Mouse (Mus musculus) MEL (cell line): Measurements from ENCODE around the gene Gm49342. TPM values are rescaled to one million over a fixed set of nuclear protein-coding genes. Genes with fewer than 3 reads are reported as not detected.

ENCODE experiments used
- DNase-seq: peaks from one replicate; pipeline ENCODE4 v3.0.0; 2011; ENCODE audit warnings: low read depth, low spot score
- H3K27ac ChIP-seq: 2 replicates; pipeline ENCODE4 v1.5.1; 2012; ENCODE audit warnings: low read depth, mild to moderate bottlenecking, control low read depth, low read length, moderate library complexity; ENCODE audit not compliant: control insufficient read depth
- H3K27me3 ChIP-seq, 2 experiments: fragments of 150-350 bp in 1 of 2; sonication (generic) in 1 of 2; 2 replicates each; pipeline ENCODE4 v1.6.1; 2012; ENCODE audit warnings: low read length in 2 of 2, mild to moderate bottlenecking in 2 of 2, improper control_type of control experiment in 1 of 2, moderate library complexity in 1 of 2; ENCODE audit not compliant: insufficient read depth in 2 of 2, control insufficient read depth in 1 of 2
- H3K36me3 ChIP-seq, 2 experiments: 2 replicates each; pipeline ENCODE4 v1.6.1; 2012 to 2014; ENCODE audit warnings: low read length in 2 of 2, improper control_type of control experiment in 1 of 2, inconsistent platforms in 1 of 2, mild to moderate bottlenecking in 1 of 2; ENCODE audit not compliant: insufficient read depth in 2 of 2, control insufficient read depth in 1 of 2
- H3K4me1 ChIP-seq, 2 experiments: fragments of 150-350 bp in 1 of 2; sonication (generic) in 1 of 2; 2 replicates each; pipeline ENCODE4 v1.6.1; 2012; ENCODE audit warnings: low read length in 2 of 2, improper control_type of control experiment in 1 of 2, mild to moderate bottlenecking in 1 of 2; ENCODE audit not compliant: insufficient read depth in 2 of 2, control insufficient read depth in 1 of 2
- H3K4me3 ChIP-seq, 2 experiments: fragments of 150-350 bp in 1 of 2; sonication (generic) in 1 of 2; 2 replicates each; pipeline ENCODE4 v1.5.1; 2012; ENCODE audit warnings: low read depth in 2 of 2, low read length in 2 of 2, mild to moderate bottlenecking in 2 of 2, moderate library complexity in 2 of 2, control low read depth in 1 of 2, improper control_type of control experiment in 1 of 2; ENCODE audit not compliant: control insufficient read depth in 1 of 2, insufficient read depth in 1 of 2
- H3K79me2 ChIP-seq: 2 replicates; pipeline ENCODE4 v1.6.1; 2012; ENCODE audit warnings: mild to moderate bottlenecking, low read length, moderate library complexity; ENCODE audit not compliant: control insufficient read depth, poor library complexity, insufficient read depth
- H3K9ac ChIP-seq: 2 replicates; pipeline ENCODE4 v1.6.1; 2012; ENCODE audit warnings: low read depth, mild to moderate bottlenecking, control low read depth, low read length, moderate library complexity; ENCODE audit not compliant: control insufficient read depth, poor library complexity, severe bottlenecking
- H3K9me3 ChIP-seq: fragments of 150-350 bp; sonication (generic); replicated peaks from 2 replicates; pipeline ENCODE4 v1.6.1; 2012; ENCODE audit warnings: mild to moderate bottlenecking, low read length, improper control_type of control experiment, moderate library complexity; ENCODE audit not compliant: insufficient read depth
- CHD1 ChIP-seq: IDR thresholded peaks from 2 replicates; pipeline ENCODE4 v1.6.1; 2012; ENCODE audit warnings: low read depth, mild to moderate bottlenecking, inconsistent platforms, low read length, improper control_type of control experiment
- CHD2 ChIP-seq: IDR thresholded peaks from 2 replicates; pipeline ENCODE4 v1.6.1; 2011; ENCODE audit warnings: low read length, improper control_type of control experiment
- CTCF ChIP-seq, 3 experiments: IDR thresholded peaks in 2 of 3; conservative IDR thresholded peaks in 1 of 3; 2 replicates each; pipeline ENCODE4 v1.5.1; 2011 to 2012; ENCODE audit warnings: low read length in 3 of 3, low read depth in 2 of 3, mild to moderate bottlenecking in 2 of 3, improper control_type of control experiment in 1 of 3, inconsistent platforms in 1 of 3, mixed read lengths in 1 of 3, moderate library complexity in 1 of 3; ENCODE audit not compliant: control insufficient read depth in 1 of 3, insufficient read depth in 1 of 3, poor library complexity in 1 of 3, severe bottlenecking in 1 of 3
- E2F4 ChIP-seq: IDR thresholded peaks from 2 replicates; pipeline ENCODE4 v1.6.1; 2011; ENCODE audit warnings: low read depth, low read length, improper control_type of control experiment, borderline replicate concordance
- EP300 ChIP-seq, 2 experiments: IDR thresholded peaks; 2 replicates each; pipeline ENCODE4 v1.6.1; 2011; ENCODE audit warnings: improper control_type of control experiment in 2 of 2, low read length in 2 of 2, low read depth in 1 of 2, mild to moderate bottlenecking in 1 of 2
- ETS1 ChIP-seq: IDR thresholded peaks from 2 replicates; pipeline ENCODE4 v1.6.1; 2012; ENCODE audit warnings: low read depth, mild to moderate bottlenecking, inconsistent platforms, low read length, improper control_type of control experiment, moderate library complexity
- GABPA ChIP-seq: IDR thresholded peaks from 2 replicates; pipeline ENCODE4 v1.6.1; 2012; ENCODE audit warnings: low read depth, mild to moderate bottlenecking, inconsistent platforms, low read length, improper control_type of control experiment, moderate library complexity
- GATA1 ChIP-seq: IDR thresholded peaks from 2 replicates; pipeline ENCODE4 v1.6.1; 2011; ENCODE audit warnings: low read depth, low read length, improper control_type of control experiment
- HCFC1 ChIP-seq: IDR thresholded peaks from 2 replicates; pipeline ENCODE4 v1.6.1; 2012; ENCODE audit warnings: low read depth, mild to moderate bottlenecking, inconsistent platforms, low read length, improper control_type of control experiment, moderate library complexity
- JUND ChIP-seq: IDR thresholded peaks from 2 replicates; pipeline ENCODE4 v1.6.1; 2011; ENCODE audit warnings: low read depth, mild to moderate bottlenecking, improper control_type of control experiment, low read length
- KAT2A ChIP-seq: conservative IDR thresholded peaks from 2 replicates; pipeline ENCODE4 v1.6.1; 2012; ENCODE audit warnings: low read depth, low read length, improper control_type of control experiment, inconsistent platforms
- MAFK ChIP-seq: IDR thresholded peaks from 2 replicates; pipeline ENCODE4 v1.6.1; 2011; ENCODE audit warnings: low read depth, mild to moderate bottlenecking, low read length, improper control_type of control experiment, borderline replicate concordance
- MAX ChIP-seq: IDR thresholded peaks from 2 replicates; pipeline ENCODE4 v1.6.1; 2011; ENCODE audit warnings: low read length, improper control_type of control experiment
- MAZ ChIP-seq: IDR thresholded peaks from 2 replicates; pipeline ENCODE4 v1.6.1; 2012; ENCODE audit warnings: low read depth, mild to moderate bottlenecking, inconsistent platforms, low read length, improper control_type of control experiment
- MEF2A ChIP-seq: IDR thresholded peaks from 2 replicates; pipeline ENCODE4 v1.6.1; 2014; ENCODE audit warnings: low read depth, mild to moderate bottlenecking, inconsistent platforms, low read length, improper control_type of control experiment; ENCODE audit not compliant: poor library complexity, insufficient replicate concordance, severe bottlenecking; ENCODE audit errors: extremely low read depth
- MXI1 ChIP-seq: IDR thresholded peaks from 2 replicates; pipeline ENCODE4 v1.6.1; 2011; ENCODE audit warnings: mild to moderate bottlenecking, low read depth, low read length, improper control_type of control experiment
- MYC ChIP-seq: IDR thresholded peaks from 2 replicates; pipeline ENCODE4 v1.6.1; 2011; ENCODE audit warnings: low read depth, mild to moderate bottlenecking, low read length, improper control_type of control experiment, moderate library complexity
- NELFE ChIP-seq: IDR thresholded peaks from 2 replicates; pipeline ENCODE4 v1.6.1; 2011; ENCODE audit warnings: low read depth, low read length, improper control_type of control experiment
- NRF1 ChIP-seq: IDR thresholded peaks from 2 replicates; pipeline ENCODE4 v1.6.1; 2014; ENCODE audit warnings: low read depth, mild to moderate bottlenecking, inconsistent platforms, low read length, improper control_type of control experiment, moderate library complexity; ENCODE audit not compliant: poor library complexity, insufficient read depth, severe bottlenecking
- POLR2A ChIP-seq, 2 experiments: IDR thresholded peaks; 2 replicates each; pipeline ENCODE4 v1.6.1; 2011 to 2012; ENCODE audit warnings: low read length in 2 of 2, mild to moderate bottlenecking in 2 of 2, control low read depth in 1 of 2, improper control_type of control experiment in 1 of 2, low read depth in 1 of 2, moderate library complexity in 1 of 2; ENCODE audit not compliant: control insufficient read depth in 1 of 2, insufficient read depth in 1 of 2, poor library complexity in 1 of 2
- POLR2AphosphoS2 ChIP-seq: IDR thresholded peaks from 2 replicates; pipeline ENCODE4 v1.6.1; 2011; ENCODE audit warnings: low read length, improper control_type of control experiment
- POLR2AphosphoS5 ChIP-seq: IDR thresholded peaks from 2 replicates; pipeline ENCODE4 v1.6.1; 2012; ENCODE audit warnings: low read depth, borderline replicate concordance, mild to moderate bottlenecking, inconsistent platforms, low read length, moderate library complexity, mixed read lengths
- RAD21 ChIP-seq: IDR thresholded peaks from 2 replicates; pipeline ENCODE4 v1.6.1; 2011; ENCODE audit warnings: mild to moderate bottlenecking, low read depth, low read length, improper control_type of control experiment
- RCOR1 ChIP-seq: IDR thresholded peaks from 2 replicates; pipeline ENCODE4 v1.6.1; 2012; ENCODE audit warnings: low read depth, mild to moderate bottlenecking, inconsistent platforms, low read length, improper control_type of control experiment
- SIN3A ChIP-seq: IDR thresholded peaks from 2 replicates; pipeline ENCODE4 v1.6.1; 2012; ENCODE audit warnings: low read length, improper control_type of control experiment, inconsistent platforms
- SMC3 ChIP-seq: IDR thresholded peaks from 2 replicates; pipeline ENCODE4 v1.6.1; 2011; ENCODE audit warnings: low read depth, low read length, improper control_type of control experiment
- TAL1 ChIP-seq: IDR thresholded peaks from 2 replicates; pipeline ENCODE4 v1.6.1; 2012; ENCODE audit warnings: mild to moderate bottlenecking, inconsistent platforms, low read length, moderate library complexity, mixed read lengths
- TBP ChIP-seq: IDR thresholded peaks from 2 replicates; pipeline ENCODE4 v1.8.0; 2011; ENCODE audit warnings: low read depth, low read length, improper control_type of control experiment
- TCF12 ChIP-seq: IDR thresholded peaks from 2 replicates; pipeline ENCODE4 v1.6.1; 2014; ENCODE audit warnings: low read depth, mild to moderate bottlenecking, inconsistent platforms, low read length, improper control_type of control experiment, moderate library complexity
- UBTF ChIP-seq: IDR thresholded peaks from 2 replicates; pipeline ENCODE4 v1.6.1; 2012; ENCODE audit warnings: low read depth, mild to moderate bottlenecking, inconsistent platforms, low read length, improper control_type of control experiment, moderate library complexity, borderline replicate concordance; ENCODE audit not compliant: insufficient read depth
- USF1 ChIP-seq: IDR thresholded peaks from 2 replicates; pipeline ENCODE4 v1.6.1; 2014; ENCODE audit warnings: low read depth, mild to moderate bottlenecking, inconsistent platforms, low read length, improper control_type of control experiment, moderate library complexity
- USF2 ChIP-seq, 2 experiments: IDR thresholded peaks; 2 replicates each; pipeline ENCODE4 v1.6.1; 2011 to 2012; ENCODE audit warnings: improper control_type of control experiment in 2 of 2, low read length in 2 of 2, borderline replicate concordance in 1 of 2, inconsistent platforms in 1 of 2, low read depth in 1 of 2, mild to moderate bottlenecking in 1 of 2; ENCODE audit not compliant: insufficient read depth in 1 of 2
- ZC3H11A ChIP-seq: IDR thresholded peaks from 2 replicates; pipeline ENCODE4 v1.6.1; 2012; ENCODE audit warnings: low read depth, mild to moderate bottlenecking, inconsistent platforms, low read length, improper control_type of control experiment
- ZKSCAN1 ChIP-seq: IDR thresholded peaks from 2 replicates; pipeline ENCODE4 v1.6.1; 2012; ENCODE audit warnings: low read depth, mild to moderate bottlenecking, inconsistent platforms, low read length, improper control_type of control experiment, moderate library complexity
- ZMIZ1 ChIP-seq: IDR thresholded peaks from 2 replicates; pipeline ENCODE4 v1.6.1; 2012; ENCODE audit warnings: low read depth, mild to moderate bottlenecking, inconsistent platforms, low read length, improper control_type of control experiment, moderate library complexity
- ZNF384 ChIP-seq: IDR thresholded peaks from 2 replicates; pipeline ENCODE4 v1.6.1; 2012; ENCODE audit warnings: low read depth, mild to moderate bottlenecking, inconsistent platforms, low read length, improper control_type of control experiment
- polyA plus RNA-seq, 2 experiments: library from polyadenylated mRNA; stranded (reverse) in 1 of 2; unstranded in 1 of 2; fragments of >175 nt in 1 of 2; fragments of >200 nt in 1 of 2; gene quantifications; 2 replicates each; pipeline versions ENCODE4 v1.2.1 to v1.2.4; 2012; ENCODE audit warnings: low replicate concordance in 2 of 2, low read depth in 1 of 2; ENCODE audit not compliant: insufficient read length in 2 of 2, insufficient read depth in 1 of 2, missing spikeins in 1 of 2
- total RNA-seq: library from RNA; depleted of rRNA; stranded (reverse); fragments of 300-350 nt; gene quantifications from 2 replicates; pipeline ENCODE4 v1.2.3, GENCODE M21; 2012

Gene Gm49342
- total and polyA plus RNA-seq, 3 experiments = 14.5 to 45.2 TPM; not detected in 1

- H3K27ac ChIP-seq = peak within 1 kb of the TSS; percentile 83
- H3K27me3 ChIP-seq = no peaks in the 10 kb centered on the region
- peak within 1 kb of the TSS; percentile 78 to 90 for H3K4me3 ChIP-seq
- peak within 1 kb of the TSS; percentile 76 for H3K9ac ChIP-seq
- peaks cover 0 to 5% of the 10 kb centered on the region in 2 experiments; a peak in 2 of 4 replicates for H3K36me3 ChIP-seq
- H3K4me1 ChIP-seq = no peaks in the 10 kb centered on the region
- peaks cover 21% of the 10 kb centered on the region for H3K79me2 ChIP-seq
- no peaks in the 10 kb centered on the region for H3K9me3 ChIP-seq
- DNase-seq = peak; percentile 98
- TF ChIP-seq MEF2A = no peak
- no peak for TF ChIP-seq CHD2
- TF ChIP-seq MAFK = no peak
- TF ChIP-seq ZMIZ1 = no peak
- no peak for TF ChIP-seq ZNF384
- no peak for TF ChIP-seq GABPA
- TF ChIP-seq ZC3H11A = no peak
- peak; percentile 49; the same call in 1 of the 2 replicates for TF ChIP-seq NELFE
- no peak for TF ChIP-seq ZKSCAN1
- no peak for TF ChIP-seq GATA1
- no peak for TF ChIP-seq SMC3
- peak; percentile 99 for TF ChIP-seq MXI1
- TF ChIP-seq EP300 (IDR thresholded peaks at IDR 0.05; ENCODE audit: low read depth in 1 of 2, low read length in 2 of 2) = no peak
- peak; percentile 99 for TF ChIP-seq MYC
- TF ChIP-seq RAD21 = no peak
- no peak for TF ChIP-seq MAZ
- TF ChIP-seq NRF1 = 0 out of 2 replicates have a peak, but pooled peaks have one; percentile 13
- TF ChIP-seq E2F4 = peak; percentile 53; the same call in 1 of the 2 replicates
- TF ChIP-seq ETS1 = peak; percentile 6; the same call in 1 of the 2 replicates
- TF ChIP-seq UBTF = no peak
- peak; percentile 95 for TF ChIP-seq USF1
- peak; percentile 91 for TF ChIP-seq POLR2AphosphoS2
- no peak for TF ChIP-seq JUND
- no peak for TF ChIP-seq RCOR1
- peak; percentile 86 for TF ChIP-seq TBP
- peak; percentile 100 for TF ChIP-seq MAX
- no peak for TF ChIP-seq KAT2A
- TF ChIP-seq SIN3A = peak; percentile 94
- peak; percentile 28; the same call in 1 of the 2 replicates for TF ChIP-seq TCF12
- peak; percentile 67 to 78 for TF ChIP-seq POLR2A (IDR thresholded peaks at IDR 0.05; ENCODE audit: control insufficient read depth in 1 of 2, insufficient read depth in 1 of 2, low read depth in 1 of 2, low read length in 2 of 2, poor library complexity in 1 of 2)
- no peak for TF ChIP-seq TAL1
- no peak for TF ChIP-seq CTCF (IDR thresholded peaks at IDR 0.05 in 2 of 3, conservative IDR thresholded peaks at IDR 0.05 in 1 of 3; ENCODE audit: control insufficient read depth in 1 of 3, insufficient read depth in 1 of 3, low read depth in 2 of 3, low read length in 3 of 3, poor library complexity in 1 of 3, severe bottlenecking in 1 of 3)
- TF ChIP-seq POLR2AphosphoS5 = peak; percentile 49; the same call in 1 of the 2 replicates
- peak; percentile 76 for TF ChIP-seq HCFC1
- peak; percentile 97 to 98 for TF ChIP-seq USF2 (IDR thresholded peaks at IDR 0.05; ENCODE audit: borderline replicate concordance in 1 of 2, insufficient read depth in 1 of 2, low read depth in 1 of 2, low read length in 2 of 2)
- TF ChIP-seq CHD1 = no peak; the same call in 1 of the 2 replicates
Observed at GRCm38 (mm10) chr14:50924281-50925064, 19.8 kb upstream of the Gm49342 start, which contains the start of the genes Osgep and Apex1. TSS of gene Osgep (minus strand) at chr14:50924893. TSS of gene Apex1 (plus strand) at chr14:50924968.
